Mouse (Mus musculus) forebrain, embryonic 16.5 days (tissue): ENCODE results near the gene Cox10. TPM values are rescaled to one million over a fixed set of nuclear protein-coding genes. Genes with fewer than 3 reads are reported as not detected.

Source experiments
- ATAC-seq: fragments of 200-750 bp; cut with Nextera tagmentation; 2 replicates; pipeline ENCODE4 v1.8.0; 2017; ENCODE audit warnings: mild to moderate bottlenecking, moderate library complexity
- H3K27ac ChIP-seq: fragments of 300-500 bp; sonication (generic); 2 replicates; pipeline ENCODE4 v1.5.1; 2014; ENCODE audit warnings: low read length, control low read depth
- H3K27me3 ChIP-seq: fragments of 300-500 bp; sonication (generic); replicated peaks from 2 replicates; pipeline ENCODE4 v1.6.1; 2014; ENCODE audit warnings: low read length; ENCODE audit not compliant: control insufficient read depth, insufficient read depth
- H3K36me3 ChIP-seq: fragments of 300-500 bp; sonication (generic); 2 replicates; pipeline ENCODE4 v1.6.1; 2014; ENCODE audit not compliant: control insufficient read depth, insufficient read depth
- H3K4me1 ChIP-seq: fragments of 300-500 bp; sonication (generic); replicated peaks from 2 replicates; pipeline ENCODE4 v1.6.1; 2014; ENCODE audit warnings: low read length; ENCODE audit not compliant: control insufficient read depth, insufficient read depth
- H3K4me2 ChIP-seq: fragments of 300-500 bp; sonication (generic); 2 replicates; pipeline ENCODE4 v1.6.1; 2014; ENCODE audit warnings: mild to moderate bottlenecking, low read length, control low read depth
- H3K4me3 ChIP-seq: fragments of 300-500 bp; sonication (generic); replicated peaks from 2 replicates; pipeline ENCODE4 v1.5.1; 2014; ENCODE audit warnings: mild to moderate bottlenecking, low read length, control low read depth
- H3K9ac ChIP-seq: fragments of 300-500 bp; sonication (generic); replicated peaks from 2 replicates; pipeline ENCODE4 v1.6.1; 2014; ENCODE audit warnings: low read depth, low read length, control low read depth
- H3K9me3 ChIP-seq: fragments of 300-500 bp; sonication (generic); 2 replicates; pipeline ENCODE4 v1.6.1; 2016; ENCODE audit warnings: low read length; ENCODE audit not compliant: control insufficient read depth
- WGBS: fragments of 180-500 bp; shearing (Covaris S2); extraction: QIAGEN DNeasy Blood & Tissue Kit; methylation state at CpG from one replicate; pipeline ENCODE4 v1.1.7; 2014; 5-methylcytosine and 5-hydroxymethylcytosine counted together
- polyA plus RNA-seq: library from polyadenylated mRNA; unstranded; fragments of >200 nt; fragmentation: Nextera tagmentation; extraction: Ambion mirVana; gene quantifications from 2 replicates; pipeline ENCODE4 v1.2.1, GENCODE M21; 2015

Gene Cox10
- polyA plus RNA-seq, 1 experiment from 2014 or later = 24.6 TPM

DNA sequence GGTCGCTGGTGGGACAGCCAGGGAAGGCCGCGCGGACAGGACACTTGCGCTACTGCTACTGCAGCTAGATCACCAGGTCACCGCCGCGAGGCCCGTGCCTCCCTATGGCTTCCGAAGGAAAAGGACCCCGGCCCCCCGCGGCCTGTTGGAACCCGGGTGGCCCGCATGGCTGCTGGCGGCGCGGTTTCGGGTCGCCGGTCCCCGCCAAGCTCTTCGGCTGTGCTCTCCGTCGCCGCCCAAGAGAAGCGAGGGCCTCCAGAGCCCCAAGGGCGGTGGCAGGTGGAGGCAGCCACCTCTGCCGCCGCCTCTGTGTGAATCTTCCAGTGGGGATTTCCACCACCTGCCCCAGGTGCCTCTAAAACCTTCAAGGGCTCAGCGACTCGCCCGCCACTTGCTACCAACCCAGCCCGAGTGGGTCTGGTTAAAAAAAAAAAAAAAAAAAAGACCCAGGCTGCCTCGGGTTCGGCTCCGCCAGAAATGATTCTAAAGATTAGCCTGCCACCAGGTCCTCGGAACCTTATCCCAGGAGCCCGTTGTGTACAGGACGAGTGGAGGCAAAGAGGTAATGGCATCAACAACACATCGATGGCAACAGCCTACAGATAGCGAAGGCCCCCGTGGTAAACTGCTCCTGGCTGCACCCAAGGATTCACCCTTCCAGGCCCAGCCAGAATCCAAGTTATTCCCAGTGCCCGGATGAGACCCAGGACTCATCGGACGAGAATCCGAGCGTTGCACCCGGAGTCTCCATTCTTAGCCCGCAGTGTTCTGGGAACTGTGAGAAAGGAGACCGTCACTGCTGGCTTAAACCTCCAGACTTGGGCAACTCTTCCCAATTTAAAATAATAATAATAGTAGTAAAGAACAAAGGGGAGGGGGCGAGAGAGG, 159.8 kb downstream of the Cox10 start:
- WGBS = 4% methylated on average over 52 of the region's 52 CpGs
- no peak for ATAC-seq
- Histone ChIP-seq H3K4me1 (peaks cover 50% of the 10 kb centered on the region), H3K4me3 (peak overlapping the region; percentile 43), H3K4me2 (peak overlapping the region; percentile 75), H3K9me3 (no peaks in the 10 kb centered on the region), H3K27ac (no peak overlapping the region), H3K27me3 (peaks cover 67% of the 10 kb centered on the region), H3K36me3 (no peaks in the 10 kb centered on the region), H3K9ac (peak overlapping the region; percentile 43)

DNA sequence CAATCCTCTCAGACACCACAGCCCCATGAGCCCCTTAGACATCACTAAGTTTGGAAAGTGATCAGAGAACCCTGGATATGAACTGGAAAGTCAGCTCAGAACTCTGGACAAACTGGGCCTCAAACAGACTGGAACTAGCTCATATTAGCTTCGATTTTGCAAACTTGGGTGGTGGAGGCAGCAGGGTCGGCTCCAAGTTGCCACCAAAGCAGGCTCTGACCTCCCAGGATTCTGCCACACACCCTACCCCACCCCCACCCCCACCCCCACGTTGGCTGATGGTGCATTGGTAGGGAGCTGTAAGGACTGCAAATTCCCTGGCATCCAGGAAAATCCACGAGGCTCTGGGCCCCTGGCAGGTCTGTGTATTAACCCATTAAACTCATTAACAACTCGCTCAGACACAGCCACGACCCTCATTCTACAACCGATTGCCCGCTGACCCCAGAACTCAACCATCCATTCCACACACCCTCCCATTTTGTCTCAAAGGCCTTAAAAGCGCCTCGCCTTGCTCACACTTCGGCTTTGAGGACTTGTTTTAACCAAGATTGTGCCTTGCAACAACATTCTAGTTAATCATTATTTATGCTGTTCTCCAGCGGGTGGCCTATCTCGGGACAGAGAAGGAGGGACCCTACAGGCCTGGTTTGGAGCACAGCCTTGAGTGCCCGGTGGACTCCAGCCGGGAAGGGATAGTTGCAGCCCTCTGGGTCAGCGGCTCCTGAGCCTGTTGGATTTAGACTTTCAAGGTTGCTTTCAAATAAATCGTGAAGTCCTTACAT, 160.8 kb downstream of the Cox10 start:
- Histone ChIP-seq H3K9me3 (no peaks in the 10 kb centered on the region), H3K4me3 (peak overlapping the region; percentile 43), H3K9ac (peak overlapping the region; percentile 43; the same call in 1 of the 2 replicates), H3K27me3 (peaks cover 62% of the 10 kb centered on the region), H3K27ac (no peak overlapping the region), H3K4me2 (peak overlapping the region; percentile 75), H3K36me3 (no peaks in the 10 kb centered on the region), H3K4me1 (peaks cover 49% of the 10 kb centered on the region)
- no peak for ATAC-seq
- WGBS = 20% methylated on average over 17 of the region's 17 CpGs

- Histone ChIP-seq H3K9me3 (no peaks in the 10 kb centered on the region), H3K27ac (no peak overlapping the region), H3K9ac (no peak overlapping the region), H3K36me3 (no peaks in the 10 kb centered on the region), H3K4me3 (no peak overlapping the region), H3K4me1 (peaks cover 41% of the 10 kb centered on the region), H3K4me2 (no peak overlapping the region), H3K27me3 (peaks cover 55% of the 10 kb centered on the region)
- no peak for ATAC-seq
- WGBS = 17% methylated on average over 6 of the region's 6 CpGs
Observed at GRCm38 (mm10) chr11:63917561-63917960, 161.7 kb downstream of the Cox10 start.

- H3K36me3 ChIP-seq = no peaks in the 10 kb centered on the region
- peak; percentile 97 for ATAC-seq
- peak overlapping the region; percentile 41 for H3K4me3 ChIP-seq
- 1% methylated on average over 20 of the region's 20 CpGs for WGBS
- H3K27me3 ChIP-seq = peaks cover 40% of the 10 kb centered on the region
- no peak overlapping the region for H3K9ac ChIP-seq
- no peaks in the 10 kb centered on the region for H3K9me3 ChIP-seq
- no peak overlapping the region for H3K27ac ChIP-seq
- peak overlapping the region; percentile 61 for H3K4me2 ChIP-seq
- peaks cover 14% of the 10 kb centered on the region for H3K4me1 ChIP-seq
Observed at GRCm38 (mm10) chr11:63914388-63914787, 164.9 kb downstream of the Cox10 start.

DNA sequence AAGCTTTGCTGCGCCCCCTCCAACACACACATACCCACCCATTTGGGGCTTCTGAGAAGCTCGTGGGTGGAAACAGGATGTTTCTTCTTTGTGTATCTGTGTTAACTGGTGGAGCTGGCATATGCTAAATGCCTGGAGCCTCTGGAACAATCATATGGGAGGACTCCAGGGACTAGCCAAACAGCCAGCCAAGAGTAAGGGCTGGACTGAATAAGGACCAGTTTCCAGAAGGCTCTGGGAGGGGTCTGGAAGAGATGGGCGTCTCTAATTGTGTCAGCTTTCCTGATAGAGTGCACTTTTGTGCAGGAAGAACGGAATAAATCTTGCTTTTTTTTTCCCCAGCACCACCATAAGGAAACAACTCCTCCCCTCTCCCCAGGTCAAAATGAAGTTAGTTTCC, 165.3 kb downstream of the Cox10 start:
- H3K9me3 ChIP-seq = no peaks in the 10 kb centered on the region
- no peaks in the 10 kb centered on the region for H3K36me3 ChIP-seq
- peaks cover 40% of the 10 kb centered on the region for H3K27me3 ChIP-seq
- WGBS = 24% methylated on average over 4 of the region's 4 CpGs
- no peak overlapping the region for H3K27ac ChIP-seq
- H3K4me3 ChIP-seq = peak overlapping the region; percentile 41
- H3K4me2 ChIP-seq = peak overlapping the region; percentile 61
- peak; percentile 46 for ATAC-seq
- H3K9ac ChIP-seq = no peak overlapping the region
- H3K4me1 ChIP-seq = peaks cover 9% of the 10 kb centered on the region; the same call in 1 of the 2 replicates

Other genes with a start within 250 kb of the Cox10 start
- 3.9 and 4.5 TPM in 2 replicates for gene Hs3st3b1, start 157.2 kb downstream of the Cox10 start, polyA plus RNA-seq